Mouse (Mus musculus) heart, postnatal 10 days (tissue): ENCODE measurements at regions not wholly inside any gene's neighbourhood (a gene's known extent, or its start where the extent isn't known, plus 50 kb on each side); places are given as distances from the start of the nearest gene placed in this dataset.

Experiments
- DNase-seq, 2 experiments: peaks; one replicate each; pipeline ENCODE4 v3.0.0; 2021
- intact Hi-C: fragments of 180-260 bp; cut with DNase I; formaldehyde crosslinking; loops from one replicate; pipeline ENCODE4 v1.15.1; 2025

DNA sequence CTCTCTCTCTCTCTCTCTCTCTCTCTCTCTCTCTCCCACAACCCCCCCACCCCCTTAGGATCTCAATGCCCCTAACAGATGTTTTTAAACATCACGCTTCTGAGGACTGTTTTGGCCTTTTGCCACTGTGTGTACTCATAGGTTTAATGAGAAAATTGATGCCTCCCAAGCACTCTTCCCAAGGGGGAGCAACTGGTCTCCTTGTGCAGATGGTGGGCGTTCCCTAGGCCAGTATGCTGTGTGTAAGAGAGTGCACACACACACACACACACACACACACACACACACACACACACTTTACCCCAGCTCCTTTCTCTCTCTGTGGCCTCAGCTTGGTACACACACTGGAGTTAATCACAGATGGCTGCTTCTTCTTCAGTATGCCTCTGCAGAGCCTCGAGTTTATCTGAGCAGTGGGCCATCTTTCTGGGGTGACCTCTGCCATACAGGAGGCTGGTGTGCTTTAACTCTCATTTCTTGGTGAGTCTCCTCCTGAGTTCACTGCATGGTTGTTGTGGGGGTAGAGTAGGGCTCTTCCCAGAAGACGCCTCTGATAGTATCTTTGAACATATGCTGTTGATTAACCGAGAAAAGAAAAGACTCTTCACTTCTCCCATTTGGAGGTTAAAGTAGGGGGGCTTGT is 236.2 kb upstream of the Jade1 start:
- no peak for DNase-seq
- intact Hi-C loops, result no loop called here

DNA sequence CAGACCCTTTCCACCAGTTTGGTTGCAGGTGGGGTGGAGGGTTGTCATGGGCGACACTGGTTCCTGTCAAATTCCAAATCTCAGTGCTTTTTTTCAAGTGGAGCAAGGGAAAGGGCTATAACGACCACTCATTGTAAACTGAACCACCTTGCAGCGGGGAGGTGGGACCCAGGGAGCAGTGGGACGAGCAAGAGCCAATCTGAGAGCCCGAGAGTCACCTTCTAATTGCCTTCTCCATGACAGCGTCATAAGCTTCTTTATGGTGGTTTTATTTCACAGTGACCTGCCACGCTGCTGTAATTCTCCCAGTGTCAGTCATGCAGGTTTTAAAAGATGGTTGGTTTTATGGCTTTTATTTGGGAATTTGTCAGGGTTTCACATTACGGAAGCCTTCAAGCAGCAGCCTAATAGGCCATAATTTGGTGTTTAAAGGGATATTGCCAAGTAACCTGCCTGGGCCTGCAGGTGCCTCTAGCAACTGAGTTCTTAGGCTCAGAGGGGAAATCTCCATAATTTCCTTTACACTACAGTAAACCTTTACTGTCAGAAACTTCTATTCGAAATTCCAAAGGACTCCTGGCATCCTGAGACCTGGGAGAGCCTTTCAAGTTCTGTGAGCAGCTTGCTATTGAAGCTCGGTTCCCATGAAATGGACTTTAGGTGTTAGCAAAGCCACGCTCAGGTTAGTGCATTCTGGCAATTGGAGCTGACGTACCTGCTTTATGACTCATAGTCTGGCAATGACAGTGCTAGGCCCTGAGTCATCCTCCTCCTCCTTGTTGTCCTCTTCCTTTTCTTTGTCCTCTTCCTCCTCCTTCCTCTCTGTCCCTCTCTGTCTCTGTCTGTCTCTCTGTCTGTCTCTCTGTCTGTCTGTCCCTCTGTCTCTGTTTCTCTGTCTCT is 235.6 kb upstream of the Pgrmc2 start:
- intact Hi-C loops, result no loop called here
- DNase-seq, result no peak

DNA sequence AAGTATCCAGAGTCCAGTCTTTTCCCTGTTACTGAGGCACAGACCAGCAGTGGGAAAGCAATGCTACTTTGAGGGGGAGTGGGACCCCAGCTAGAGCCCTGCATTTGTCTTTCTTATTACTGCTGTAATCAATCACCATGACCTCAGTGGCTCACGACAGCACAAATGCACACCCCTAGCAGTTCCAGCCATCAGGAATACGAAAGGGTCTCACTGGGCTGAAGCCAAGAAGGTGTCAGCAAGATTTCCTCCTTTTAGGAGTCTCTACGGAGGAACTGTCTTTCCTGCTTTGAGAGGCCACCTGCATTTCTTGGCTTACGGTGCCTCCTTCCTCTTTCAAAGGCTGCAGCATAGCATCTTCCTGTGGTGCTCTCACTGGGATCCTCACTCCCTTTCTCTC is 234.3 kb upstream of the Pgrmc2 start:
- intact Hi-C loops, result no loop called here
- no peak for DNase-seq

- DNase-seq, result no peak
- intact Hi-C loops, result no loop called here
Measured at GRCm38 (mm10) chr3:41312492-41312891, 229.6 kb upstream of the Pgrmc2 start.

GRCm38 (mm10) chr3:41307400-41308028 is 224.7 kb upstream of the Pgrmc2 start:
- no peak for DNase-seq
- intact Hi-C loops, result no loop called here

DNA sequence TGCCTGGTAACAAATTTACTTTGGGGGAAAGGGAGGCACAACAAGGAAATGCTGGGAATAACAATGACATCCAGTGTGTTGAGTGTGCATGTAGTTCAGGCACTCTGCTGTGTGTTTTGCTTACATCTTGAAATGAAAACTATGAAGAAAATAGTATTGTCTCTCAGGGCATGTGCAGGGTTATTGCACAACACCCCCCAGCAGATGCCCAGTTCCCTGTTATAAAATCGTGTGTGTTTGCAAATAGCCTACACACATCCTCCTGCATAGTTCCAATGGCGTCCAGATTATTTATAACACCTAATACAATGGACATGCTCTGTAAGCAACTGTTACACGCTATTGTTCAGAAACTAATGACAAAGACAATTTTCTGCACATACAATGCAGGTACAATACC is 220.0 kb upstream of the Pgrmc2 start:
- DNase-seq, result no peak
- intact Hi-C loops, result no loop called here

DNA sequence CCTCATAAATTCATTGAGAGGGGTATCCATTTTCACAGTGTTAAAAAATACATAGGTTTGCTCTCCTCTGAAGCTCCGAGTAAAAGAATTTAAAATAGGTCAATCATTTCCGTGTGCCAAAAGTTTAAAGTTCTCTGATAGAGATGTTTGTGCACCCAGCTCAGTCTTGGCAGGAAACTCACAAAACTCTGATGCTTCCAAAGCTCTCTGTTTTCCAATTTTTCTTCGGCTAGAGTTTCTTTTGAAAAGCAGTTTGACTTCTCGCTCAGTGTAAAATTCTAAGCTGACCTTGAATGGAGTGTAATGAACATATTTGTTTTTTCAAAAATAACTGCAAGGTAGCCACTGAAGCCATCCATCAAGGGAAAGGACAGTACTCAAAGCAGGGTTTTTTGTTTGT is 215.9 kb upstream of the Pgrmc2 start:
- intact Hi-C loops, result loop anchor here (5.0 kb wide), 1 partner anchor 264 kb away; no protein-coding TSS in a partner anchor
- no peak for DNase-seq

GRCm38 (mm10) chr3:41296152-41296809 is 213.4 kb upstream of the Pgrmc2 start:
- peak; percentile 19 to 31 for DNase-seq
- intact Hi-C loops, result loop anchor here (5.0 kb wide), 1 partner anchor 266 kb away; no protein-coding TSS in a partner anchor

DNA sequence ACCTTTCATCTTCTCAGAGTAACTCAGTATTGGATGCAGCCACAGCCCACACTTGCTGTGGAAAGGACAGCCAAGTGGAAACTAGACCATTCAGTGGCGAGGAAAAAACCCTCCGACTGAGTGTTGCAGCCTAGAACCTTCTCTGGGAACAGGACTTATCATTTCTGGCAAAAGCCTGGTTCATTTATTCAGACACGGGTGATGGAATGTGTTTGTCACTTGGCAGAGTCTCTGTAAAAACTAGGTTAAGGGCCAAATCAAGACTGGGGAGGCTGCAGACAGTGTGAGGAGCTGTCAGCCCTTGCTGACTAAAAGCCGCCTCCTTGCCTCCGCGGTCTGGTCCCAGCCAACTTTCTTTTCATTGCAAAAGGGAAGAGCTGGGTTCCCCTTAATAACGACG is 212.3 kb upstream of the Pgrmc2 start:
- peak; percentile 81 to 86 for DNase-seq
- intact Hi-C loops, result loop anchor here (5.0 kb wide), 1 partner anchor 267 kb away; no protein-coding TSS in a partner anchor

- intact Hi-C loops, result no loop called here
- no peak for DNase-seq
Measured at GRCm38 (mm10) chr3:41290535-41291307, 207.9 kb upstream of the Pgrmc2 start.

- intact Hi-C loops, result no loop called here
- DNase-seq, result no peak
Measured at GRCm38 (mm10) chr3:41288735-41289134, 205.9 kb upstream of the Pgrmc2 start.

DNA sequence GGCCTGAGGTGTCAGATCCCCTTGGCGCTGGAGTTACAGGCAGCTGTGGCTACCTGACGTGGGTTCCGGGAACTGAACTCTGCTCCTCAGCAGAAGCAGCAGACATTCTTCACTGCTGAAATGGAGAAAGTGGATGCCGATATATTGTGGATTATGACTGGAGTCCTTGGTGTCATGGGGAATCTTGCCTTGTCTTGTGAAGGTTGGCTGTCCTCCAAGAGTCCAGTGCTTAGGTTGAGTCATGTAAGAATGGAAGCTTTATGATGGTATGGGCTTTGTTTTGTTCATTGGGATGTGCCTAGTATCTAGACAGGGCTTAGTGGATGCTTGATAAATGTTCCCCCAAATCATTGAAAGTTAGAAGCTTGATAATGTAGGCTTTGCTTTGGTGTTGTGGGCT is 205.2 kb upstream of the Pgrmc2 start:
- intact Hi-C loops, result no loop called here
- no peak for DNase-seq

DNA sequence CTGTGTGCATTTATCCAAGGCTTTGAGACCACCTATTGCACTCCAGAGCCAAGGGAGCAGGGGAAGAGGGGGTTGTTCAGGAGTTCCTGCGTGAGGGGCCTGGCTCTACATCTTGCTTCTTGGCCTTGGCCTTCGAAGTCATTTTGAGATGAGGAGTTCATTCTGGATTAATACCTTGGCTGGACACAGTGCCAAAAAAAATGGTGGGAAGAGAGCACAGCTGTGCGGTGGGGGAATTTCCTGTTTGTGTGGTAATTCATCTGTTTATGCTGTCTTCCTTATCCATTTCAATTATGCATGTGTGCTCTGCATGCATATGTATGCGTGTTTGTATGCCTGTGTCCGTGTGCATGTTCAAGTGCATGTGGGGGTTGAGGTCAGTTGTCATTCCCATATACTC is 202.5 kb upstream of the Pgrmc2 start:
- intact Hi-C loops, result no loop called here
- peak in 1 of 2 experiments; percentile 42 for DNase-seq

DNA sequence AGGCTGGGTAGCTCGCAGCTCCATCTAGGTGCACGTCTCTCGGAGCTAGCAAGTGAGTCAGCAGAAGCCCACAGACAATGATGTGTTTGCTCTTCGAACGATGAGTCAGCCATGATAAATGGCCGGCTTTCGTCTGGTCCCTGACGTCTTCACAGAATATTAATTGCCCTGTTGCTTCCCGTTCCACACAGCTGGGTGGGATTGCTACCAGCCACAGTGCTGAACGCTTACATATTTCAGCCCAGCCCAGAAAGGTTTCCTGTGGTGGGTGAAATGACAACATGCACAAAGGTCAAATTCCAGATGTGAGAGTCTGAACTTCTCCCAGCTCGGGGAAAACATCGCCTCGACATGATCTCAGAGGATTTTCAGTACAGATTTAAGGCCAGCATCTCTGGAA is 202.1 kb upstream of the Pgrmc2 start:
- intact Hi-C loops, result no loop called here
- peak; percentile 68 to 71 for DNase-seq

GRCm38 (mm10) chr3:41282431-41283037 is 199.7 kb upstream of the Pgrmc2 start:
- DNase-seq, result peak; percentile 31 to 40
- intact Hi-C loops, result no loop called here

- intact Hi-C loops, result no loop called here
- no peak for DNase-seq
Measured at GRCm38 (mm10) chr3:41276096-41276495, 193.2 kb upstream of the Pgrmc2 start.

DNA sequence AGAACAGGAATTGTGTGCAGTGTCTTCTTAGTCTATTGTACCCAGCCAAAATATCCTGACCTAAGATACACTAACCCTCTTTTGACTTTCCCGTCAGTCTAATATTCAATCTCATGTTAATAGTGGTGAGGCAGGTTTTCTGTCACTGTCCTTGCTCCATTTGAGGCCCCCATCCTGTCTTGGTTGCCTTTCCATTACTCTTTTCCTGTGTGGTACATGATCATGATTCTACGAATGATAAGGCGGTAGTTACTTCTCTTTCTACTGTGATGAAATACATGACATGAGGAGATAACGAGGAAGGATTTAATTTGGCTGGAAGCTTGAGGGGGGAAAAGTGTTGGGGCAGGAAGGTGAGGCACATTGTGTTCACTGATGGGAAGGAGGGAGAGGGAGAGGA is 185.7 kb upstream of the Pgrmc2 start:
- intact Hi-C loops, result no loop called here
- no peak for DNase-seq

GRCm38 (mm10) chr3:41266216-41266615 is 183.4 kb upstream of the Pgrmc2 start:
- no peak for DNase-seq
- intact Hi-C loops, result no loop called here

DNA sequence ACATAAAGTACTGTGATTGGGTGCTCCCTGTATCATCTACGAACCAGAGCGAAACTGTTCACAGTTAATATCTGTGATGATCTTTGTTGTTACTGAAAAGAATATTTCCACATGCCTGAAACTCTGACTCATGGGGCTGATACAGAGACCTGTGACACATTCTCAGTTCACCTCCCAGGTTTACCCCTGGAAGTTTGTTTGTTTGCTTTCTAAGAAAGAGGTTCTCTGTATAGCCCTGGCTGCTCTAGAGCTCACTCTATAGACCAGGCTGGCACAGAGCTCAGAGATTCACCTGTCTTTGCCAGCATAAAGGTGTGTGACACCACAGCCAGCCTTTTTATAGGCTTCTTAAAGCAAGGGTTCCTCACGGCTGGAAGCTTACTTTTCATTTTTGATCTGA is 182.6 kb upstream of the Pgrmc2 start:
- intact Hi-C loops, result no loop called here
- no peak for DNase-seq

DNA sequence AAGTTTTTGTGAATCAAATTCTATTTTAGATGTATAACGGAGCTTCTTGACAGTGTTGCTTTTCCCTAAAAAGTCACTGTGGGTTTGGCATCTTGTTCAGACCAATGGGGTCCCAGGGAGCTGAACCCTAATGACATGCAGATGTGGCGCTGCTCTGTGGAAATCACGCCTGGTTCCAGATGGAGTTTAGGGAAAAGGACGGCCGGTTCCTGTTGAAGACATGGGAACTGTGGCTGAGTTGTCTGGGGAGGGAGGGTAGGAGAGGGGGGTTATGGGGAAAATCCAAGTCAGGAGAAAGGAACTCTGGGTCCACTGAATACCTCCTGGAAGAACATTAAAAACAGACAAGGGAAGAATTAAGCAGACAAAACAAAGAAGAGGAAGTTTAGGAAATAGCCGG is 175.4 kb upstream of the Pgrmc2 start:
- peak in 1 of 2 experiments; percentile 25 for DNase-seq
- intact Hi-C loops, result no loop called here
